Mouse (Mus musculus) ES-E14 (cell line): ENCODE measurements at regions not wholly inside any gene's neighbourhood (a gene's known extent, or its start where the extent isn't known, plus 50 kb on each side); places are given as distances from the start of the nearest gene placed in this dataset.

Source experiments
- CHD2 ChIP-seq: IDR thresholded peaks from 2 replicates; pipeline ENCODE4 v1.6.1; 2014; ENCODE audit warnings: mild to moderate bottlenecking, low read depth, low read length, inconsistent platforms
- MAFK ChIP-seq: IDR thresholded peaks from 2 replicates; pipeline ENCODE4 v1.6.1; 2014; ENCODE audit warnings: mild to moderate bottlenecking, low read depth, low read length, inconsistent platforms; ENCODE audit not compliant: insufficient read depth
- ZNF384 ChIP-seq: IDR thresholded peaks from 2 replicates; pipeline ENCODE4 v1.6.1; 2012; ENCODE audit warnings: low read depth, low read length, inconsistent platforms

GRCm38 (mm10) chr2:75252829-75253228 lies 406.2 kb upstream of the Hnrnpa3 start:
- TF ChIP-seq MAFK (no peak), ZNF384 (no peak), CHD2 (no peak)
